Mouse (Mus musculus) T-cell, adult 2 months (primary cell): Measurements from ENCODE around the gene Coa5.
A peak's percentile ranks its signal among the peaks of the same experiment; 100 is the strongest.

Experiments used
- DNase-seq: peaks from one replicate; pipeline ENCODE4 v3.0.0; 2022; ENCODE audit warnings: low spot score

The Coa5 gene

GRCm38 (mm10) chr1:37429366-37430296, at the start of gene Coa5, which contains the start of gene Unc50:
Gene Coa5 (minus strand): TSS chr1:37430103.
Gene Unc50 (plus strand): TSS chr1:37430139.
- DNase-seq: peak; percentile 94

GRCm38 (mm10) chr1:37479074-37479473, 49.2 kb upstream of the Coa5 start:
- peak; percentile 71 for DNase-seq

GRCm38 (mm10) chr1:37478416-37478815, 48.5 kb upstream of the Coa5 start:
- DNase-seq: peak; percentile 39

DNA sequence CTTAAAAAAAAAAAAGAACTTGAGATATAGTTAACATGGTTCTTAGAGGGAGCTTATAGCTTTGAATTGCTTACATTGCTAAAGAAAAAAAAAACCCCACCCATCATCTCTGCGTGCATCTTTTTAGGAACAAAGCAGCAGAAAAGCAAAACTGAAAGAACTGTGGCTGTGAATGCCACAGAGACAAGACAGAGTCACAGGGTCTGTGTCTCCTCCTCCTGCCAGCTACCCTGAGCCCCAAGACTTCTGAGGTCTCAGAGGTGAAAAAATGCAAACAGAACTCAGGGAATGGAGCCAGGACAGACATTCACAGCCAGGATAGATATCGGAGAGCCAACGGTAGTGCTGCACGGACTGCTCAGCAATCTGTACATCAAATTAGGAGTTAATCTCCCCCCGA, 48.0 kb upstream of the Coa5 start:
- DNase-seq: peak; percentile 63

DNA sequence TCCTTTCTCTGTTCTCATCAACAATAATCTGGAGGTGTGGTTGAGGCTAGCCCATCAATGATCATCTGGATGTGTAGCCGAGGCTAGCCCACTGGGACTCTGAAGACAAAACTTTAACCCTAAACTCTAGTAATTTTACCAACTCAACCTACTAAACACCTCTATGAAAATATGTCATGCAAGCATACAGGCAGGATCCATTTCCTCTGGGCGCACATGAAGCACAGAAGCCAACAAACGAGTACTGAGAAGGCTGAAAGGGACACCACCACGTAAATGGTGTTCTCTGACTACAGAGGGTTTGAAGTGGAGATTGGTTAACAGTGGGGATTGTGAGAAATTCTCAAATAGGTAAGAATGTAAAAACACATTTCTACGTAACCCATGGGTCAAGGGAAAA, 47.3 kb upstream of the Coa5 start:
- DNase-seq: peak; percentile 34

DNA sequence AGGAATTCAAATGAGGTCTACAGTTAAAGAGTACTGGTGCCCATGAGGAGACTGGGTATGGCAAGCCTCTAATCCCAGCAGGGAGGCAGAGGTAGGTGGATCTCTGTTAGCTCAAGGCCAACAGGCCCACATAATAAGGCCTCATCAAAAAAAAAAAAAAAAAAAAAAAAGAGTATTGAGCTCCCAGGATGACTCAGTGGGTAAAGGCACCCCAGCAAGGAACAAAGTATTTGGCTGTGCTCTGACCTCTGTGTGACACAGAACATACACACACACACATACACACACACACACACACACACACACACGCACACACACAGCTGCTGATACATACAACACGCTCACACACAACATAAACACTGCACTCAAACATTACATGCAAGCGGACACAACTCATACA, 45.4 kb upstream of the Coa5 start:
- no peak for DNase-seq

GRCm38 (mm10) chr1:37474634-37475190, 44.8 kb upstream of the Coa5 start:
- DNase-seq: no peak

- no peak for DNase-seq
Observed at GRCm38 (mm10) chr1:37474046-37474445, 44.1 kb upstream of the Coa5 start.

- peak; percentile 70 for DNase-seq
Observed at GRCm38 (mm10) chr1:37473251-37473650, 43.3 kb upstream of the Coa5 start.

GRCm38 (mm10) chr1:37471179-37472148, 41.6 kb upstream of the Coa5 start:
- no peak for DNase-seq

DNA sequence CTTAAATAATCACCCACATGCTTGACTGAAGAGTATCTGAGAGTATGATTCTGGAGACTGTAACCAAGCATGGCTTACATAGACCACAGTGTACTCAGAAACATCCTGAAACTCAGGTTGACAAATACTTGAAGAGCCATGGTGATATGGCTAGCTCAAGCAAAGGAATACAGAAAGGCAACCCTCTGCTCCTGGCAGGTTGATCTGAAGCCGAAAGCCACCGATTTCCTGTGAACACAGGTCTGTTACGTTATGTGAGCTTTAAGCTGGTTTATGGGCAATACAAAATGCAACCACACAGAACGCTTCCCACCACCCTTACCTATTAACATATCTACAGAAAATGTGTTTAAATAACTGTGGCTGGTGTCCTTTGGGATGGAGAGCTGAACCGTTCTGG, 39.1 kb upstream of the Coa5 start:
- DNase-seq: peak; percentile 50

DNA sequence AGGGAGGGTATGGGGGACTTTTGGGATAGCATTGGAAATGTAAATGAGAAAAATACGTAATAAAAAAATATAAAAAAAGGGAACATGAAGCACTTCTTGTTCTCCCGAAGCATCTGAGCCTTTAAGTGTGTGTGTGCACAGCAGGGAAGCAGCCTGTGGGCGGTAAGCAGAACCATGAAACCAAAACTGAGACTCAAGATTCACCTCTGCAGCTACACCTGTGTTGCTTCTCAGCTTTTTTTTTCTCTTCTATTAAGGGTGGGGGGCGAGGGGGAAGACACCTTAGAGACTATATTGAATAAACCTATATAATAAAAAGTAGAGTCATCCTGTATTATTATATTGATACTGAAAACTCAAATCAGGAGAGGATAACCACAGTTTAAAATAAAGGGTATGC, 37.9 kb upstream of the Coa5 start:
- no peak for DNase-seq

DNA sequence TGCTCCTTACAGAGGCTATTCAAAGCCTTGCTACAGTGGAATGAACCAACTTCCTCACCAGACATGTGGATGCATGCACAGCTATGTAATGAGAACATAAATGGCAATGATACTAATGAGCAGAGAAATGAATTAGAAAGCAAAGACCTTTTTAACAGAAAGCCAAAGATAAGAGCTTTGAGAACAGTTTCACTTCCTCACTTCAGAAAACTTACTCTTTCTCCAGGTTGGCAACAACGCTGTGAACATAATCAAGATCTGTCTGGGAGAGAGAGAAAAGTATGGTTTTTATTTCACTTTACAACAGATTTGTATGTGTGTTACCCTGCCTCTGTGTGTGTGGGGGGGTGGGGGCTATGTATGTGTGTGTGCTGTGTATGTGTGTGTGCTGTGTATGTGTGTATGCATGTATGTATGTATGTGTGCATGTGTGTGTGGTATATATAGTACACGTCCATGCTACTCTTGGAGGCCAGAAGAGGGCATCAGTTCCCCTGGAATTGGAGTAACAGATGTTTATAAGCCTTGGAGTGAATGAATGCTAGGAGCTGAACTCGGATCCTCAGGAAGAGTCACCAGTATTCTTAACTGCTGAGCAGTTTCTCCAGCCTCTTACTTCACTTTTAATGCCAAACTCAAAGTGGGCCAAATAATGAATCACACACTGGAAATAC, 36.6 kb upstream of the Coa5 start:
- no peak for DNase-seq

- no peak for DNase-seq
Observed at GRCm38 (mm10) chr1:37464878-37465452, 35.1 kb upstream of the Coa5 start.

GRCm38 (mm10) chr1:37457546-37457945, 27.6 kb upstream of the Coa5 start:
- no peak for DNase-seq

DNA sequence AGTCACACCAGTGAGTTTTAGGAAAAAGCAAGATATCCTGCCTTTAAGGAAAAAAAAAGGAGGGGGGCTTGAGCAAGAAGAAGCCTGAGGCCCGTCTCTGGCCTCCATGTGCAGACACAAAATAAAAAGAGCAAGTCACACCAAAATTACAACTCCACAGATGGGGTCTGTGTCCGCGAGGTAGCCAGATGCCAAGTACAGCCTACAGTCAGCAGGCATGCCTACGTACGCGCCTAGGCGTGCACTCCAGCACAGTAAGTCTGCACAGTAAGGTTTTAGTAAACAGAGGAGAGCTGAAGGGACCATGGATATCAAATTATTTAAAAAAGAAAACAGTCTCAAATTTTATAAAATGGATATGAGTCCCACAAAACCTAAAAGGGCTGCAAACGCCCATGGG, 21.4 kb upstream of the Coa5 start:
- DNase-seq: no peak

DNA sequence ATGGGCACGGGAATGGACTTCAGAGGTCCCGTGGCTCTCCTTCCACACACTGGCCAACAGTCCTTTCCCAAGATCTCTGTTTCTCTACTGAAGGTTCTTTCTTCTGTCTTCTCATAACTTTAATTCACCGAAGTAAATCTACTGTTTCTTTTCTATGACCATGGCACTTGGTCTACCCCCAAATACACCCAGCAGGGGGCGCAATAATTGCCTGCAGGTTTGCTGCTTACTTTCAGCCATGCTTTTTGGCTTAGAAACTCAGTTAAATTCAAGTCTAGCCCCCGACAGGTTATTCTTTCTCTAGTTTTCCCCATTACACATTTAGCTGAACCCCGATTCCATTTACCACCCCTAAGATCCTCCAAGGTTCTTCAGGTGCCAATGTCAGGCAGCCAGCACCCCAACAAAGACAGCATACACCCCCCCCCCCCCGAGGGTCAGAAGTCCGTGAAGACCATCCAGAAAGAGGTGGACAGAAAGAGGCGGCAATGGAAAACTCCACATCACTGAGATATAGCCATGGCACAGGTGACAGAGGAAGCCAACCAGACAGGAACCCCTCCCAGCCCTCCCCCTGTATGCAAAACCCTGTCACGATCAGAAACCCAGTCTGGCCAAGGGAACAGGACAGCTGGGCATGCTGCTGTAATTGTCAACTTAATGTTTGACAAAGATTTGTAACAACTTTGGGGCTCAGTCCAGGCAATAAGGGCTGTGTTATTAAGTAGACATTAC, 18.6 kb upstream of the Coa5 start:
- DNase-seq: peak; percentile 68

DNA sequence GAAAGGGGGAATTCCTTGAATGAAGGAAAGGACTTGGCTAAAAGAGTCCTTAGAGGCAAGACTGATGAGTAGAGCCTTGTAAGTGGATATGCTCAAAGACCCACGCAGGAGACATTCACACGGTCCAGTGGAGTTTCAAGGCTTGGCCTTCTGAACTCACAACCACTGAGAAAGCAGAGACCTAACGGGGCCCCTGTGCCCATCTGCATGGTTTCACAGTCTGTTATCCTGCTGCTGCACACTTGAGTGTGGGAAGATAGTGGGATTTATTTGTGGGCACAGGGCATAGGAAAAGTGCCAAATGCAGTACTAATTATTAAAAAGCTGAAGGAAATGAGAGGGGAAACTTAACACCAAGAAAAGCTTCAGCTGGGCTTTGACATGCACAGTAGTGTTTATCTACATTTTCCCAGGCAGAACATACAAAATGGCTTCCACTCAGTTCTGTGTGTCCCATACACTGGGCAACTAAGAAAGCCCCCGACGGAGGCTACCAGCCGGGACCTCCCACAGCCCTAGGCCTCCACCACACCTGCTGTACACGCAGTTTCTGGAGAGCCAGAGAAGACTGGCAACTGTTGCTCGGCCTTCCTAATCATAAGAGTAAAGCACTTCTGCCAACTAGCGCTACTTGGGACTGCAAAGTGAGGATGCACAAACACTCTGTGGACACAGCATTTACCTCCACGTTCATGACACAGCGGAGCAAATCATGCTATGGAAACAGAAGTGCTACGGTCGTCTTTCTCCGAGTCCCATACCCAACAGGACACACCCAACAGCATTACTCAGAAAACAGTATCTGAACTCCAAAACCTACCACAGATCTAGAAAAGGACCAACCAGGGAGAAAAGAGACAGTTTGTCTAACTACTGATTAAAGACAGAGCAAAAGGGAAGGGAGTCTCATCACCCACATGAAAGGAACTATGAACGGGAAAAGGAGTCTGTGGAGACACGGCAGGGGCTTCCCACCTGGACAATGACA, 13.2 kb upstream of the Coa5 start:
- DNase-seq: no peak

DNA sequence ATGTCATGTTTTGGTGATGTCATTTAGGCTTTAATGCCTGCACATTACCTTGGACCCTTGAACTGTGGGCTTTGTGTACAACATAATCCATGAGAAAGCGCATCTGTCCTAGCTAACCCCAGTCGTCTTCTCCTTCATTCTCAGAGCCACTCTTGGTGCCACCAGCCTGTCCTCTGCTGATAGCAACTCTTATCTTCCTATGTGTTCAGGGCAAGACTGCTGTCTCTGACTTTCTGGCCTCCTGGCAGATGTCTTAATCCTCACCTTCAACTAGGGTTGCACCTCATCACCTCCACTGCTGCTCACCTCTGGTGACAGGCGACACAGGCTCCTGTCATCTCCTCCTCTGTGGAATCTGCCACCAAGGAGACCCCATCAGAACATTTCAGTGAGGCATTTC, 6.5 kb upstream of the Coa5 start:
- DNase-seq: no peak
